Mouse (Mus musculus) retina, embryonic 14.5 days (tissue): ENCODE measurements around the gene Myh3.

Experiments
- DNase-seq: peaks from one replicate; pipeline ENCODE4 v3.0.0-alpha.2; 2015; ENCODE audit warnings: low spot score

Gene Myh3

GRCm38 (mm10) chr11:67078000-67078399 lies at the start of gene Myh3:
Myh3 (plus strand) TSS chr11:67078300.
- DNase-seq = no peak

DNA sequence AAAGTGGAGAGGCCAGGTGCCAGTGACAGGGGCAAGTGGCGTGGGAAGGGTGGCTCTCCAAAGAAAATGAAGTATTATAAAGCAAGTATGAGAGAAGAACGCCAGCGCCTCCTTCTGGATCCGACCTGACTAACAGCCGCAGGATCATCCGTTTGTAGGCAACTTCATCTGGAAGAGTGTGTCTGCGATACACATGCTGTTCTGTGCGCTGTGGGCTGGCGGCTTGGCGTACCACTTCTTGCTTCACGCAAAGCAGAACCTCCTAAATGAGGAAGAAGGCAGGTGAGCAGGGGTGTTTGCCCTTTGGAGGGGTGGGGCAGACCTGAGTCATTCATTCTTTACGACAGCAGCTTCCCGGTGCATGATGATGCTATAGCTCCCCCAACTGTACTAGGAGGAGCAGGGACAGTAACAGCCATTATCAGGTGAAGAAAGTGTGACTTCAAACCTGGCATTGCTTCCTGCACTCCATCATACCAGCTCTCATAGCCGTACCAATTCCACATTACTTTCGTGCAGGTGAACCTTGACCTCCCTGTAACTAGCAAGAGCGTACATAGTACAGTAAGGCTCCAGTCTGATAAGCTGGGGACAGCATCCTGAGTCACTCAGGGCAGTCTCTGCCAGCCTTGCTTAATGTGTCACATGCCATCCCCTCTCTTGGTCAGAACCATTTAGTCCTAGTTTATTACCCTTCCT lies 47.0 kb upstream of the Myh3 start:
- DNase-seq = no peak

- DNase-seq = no peak
Observed at GRCm38 (mm10) chr11:67031603-67031915, 46.5 kb upstream of the Myh3 start.

DNA sequence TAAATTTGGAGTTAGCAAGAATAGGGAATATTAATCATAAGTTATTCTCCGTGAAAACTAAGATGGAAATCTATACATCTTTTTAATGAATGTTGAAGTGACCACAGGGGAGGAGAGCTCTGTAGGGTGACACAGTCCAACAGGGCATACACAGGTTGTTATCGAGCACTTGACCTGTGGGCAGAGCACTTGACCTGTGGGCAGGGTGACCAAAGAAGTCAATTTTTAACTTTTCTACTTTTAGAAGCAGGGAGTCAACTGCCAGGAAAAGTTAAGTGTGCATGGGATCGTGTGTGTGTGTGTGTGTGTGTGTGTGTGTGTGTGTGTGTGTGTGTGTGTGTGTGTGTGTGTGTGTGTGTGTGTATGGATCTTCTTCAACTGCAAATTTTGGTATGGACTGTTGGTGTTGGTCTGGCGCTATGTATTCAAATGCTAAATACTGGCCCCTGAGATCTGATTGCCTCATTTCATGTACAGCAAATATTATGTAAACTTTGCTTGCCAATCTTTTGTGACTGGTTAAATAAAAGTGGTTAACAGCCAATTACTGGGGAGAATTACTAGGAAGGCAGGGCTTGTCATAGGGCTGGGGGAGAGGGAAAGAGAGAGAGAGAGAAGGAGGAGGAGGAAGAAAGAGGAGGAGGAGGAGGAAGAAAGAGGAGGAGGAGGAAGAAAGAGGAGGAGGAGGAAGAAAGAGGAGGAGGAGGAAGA lies 43.2 kb upstream of the Myh3 start:
- no peak for DNase-seq

DNA sequence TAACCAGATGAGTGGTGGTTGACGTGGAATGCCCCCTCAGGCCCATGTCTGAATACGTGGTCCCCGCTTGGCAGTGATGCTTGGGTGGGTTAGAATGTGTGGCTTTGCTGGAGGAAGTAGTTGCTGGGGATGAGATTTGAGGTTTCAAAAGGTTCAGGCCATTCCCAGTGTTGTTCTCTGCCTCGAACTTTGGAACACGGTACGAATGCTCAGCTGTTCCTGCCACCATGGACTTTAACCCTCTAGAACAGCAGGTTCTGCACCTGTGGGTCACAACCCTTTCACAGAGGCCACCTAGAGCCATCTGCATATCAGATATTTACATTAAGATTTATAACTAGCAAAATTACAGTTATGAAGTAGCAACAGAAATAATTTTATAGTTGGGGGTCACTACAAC lies 41.9 kb upstream of the Myh3 start:
- DNase-seq = no peak

GRCm38 (mm10) chr11:67036892-67037291 lies 41.2 kb upstream of the Myh3 start:
- DNase-seq = no peak

DNA sequence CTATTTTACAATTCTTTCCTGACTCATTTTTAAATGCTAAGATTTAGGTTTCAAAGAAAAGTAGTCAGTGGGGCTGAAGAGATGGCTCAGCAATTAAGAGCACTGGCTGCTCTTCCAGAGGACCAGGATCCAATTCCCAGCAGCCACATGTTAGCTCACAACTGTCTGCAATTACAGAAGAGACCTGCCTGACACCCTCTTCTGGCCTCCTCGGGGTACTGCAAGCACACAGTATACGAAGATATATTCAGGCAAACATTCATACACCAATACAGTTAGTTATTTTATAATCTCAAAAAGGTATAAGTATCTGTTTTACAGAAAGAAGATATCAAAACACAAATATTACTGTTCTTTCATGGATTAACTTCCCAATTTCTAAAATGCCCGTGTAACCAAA lies 38.3 kb upstream of the Myh3 start:
- no peak for DNase-seq

GRCm38 (mm10) chr11:67040483-67040882 lies 37.6 kb upstream of the Myh3 start:
- DNase-seq = no peak

DNA sequence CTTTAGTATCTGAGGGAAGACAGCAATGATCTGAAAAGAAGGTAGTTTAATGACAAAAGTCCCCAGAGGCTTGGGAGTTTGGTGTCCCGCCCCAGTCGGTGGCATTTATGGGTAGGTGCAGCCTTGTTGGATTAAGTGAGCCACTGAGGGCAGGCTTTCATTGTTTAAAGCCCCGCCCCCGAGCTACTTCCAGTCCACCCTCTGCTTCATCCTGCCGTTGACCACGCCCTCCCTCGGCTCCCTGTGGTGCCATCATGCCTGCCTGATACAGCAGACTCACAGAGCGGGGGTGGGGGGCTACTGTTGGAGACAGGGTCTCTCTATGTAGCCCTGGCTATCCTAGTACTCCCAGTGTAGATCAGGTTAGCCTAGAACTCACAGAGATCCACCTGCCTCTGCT lies 35.1 kb upstream of the Myh3 start:
- DNase-seq = no peak

GRCm38 (mm10) chr11:67044959-67045358 lies 33.1 kb upstream of the Myh3 start:
- no peak for DNase-seq

DNA sequence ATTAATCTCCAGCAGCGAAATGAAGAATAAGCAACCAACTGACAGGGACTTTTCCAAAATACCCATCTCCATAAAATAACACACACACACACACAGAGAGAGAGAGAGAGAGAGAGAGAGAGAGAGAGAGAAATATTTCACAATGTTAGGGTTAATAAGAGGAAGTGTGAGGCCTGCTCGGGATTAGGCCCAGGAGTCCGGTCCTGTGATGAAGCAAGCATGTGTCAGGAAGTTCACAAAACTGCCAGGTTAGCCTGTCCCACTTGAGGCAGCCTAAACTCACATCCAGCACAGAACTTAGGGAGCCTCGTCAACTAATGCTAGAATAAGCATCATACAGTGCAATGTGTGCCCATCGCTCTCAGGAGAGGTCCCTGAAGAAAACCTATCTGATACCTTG lies 30.9 kb upstream of the Myh3 start:
- no peak for DNase-seq

GRCm38 (mm10) chr11:67048496-67048895 lies 29.6 kb upstream of the Myh3 start:
- DNase-seq = no peak

- no peak for DNase-seq
Observed at GRCm38 (mm10) chr11:67049256-67049655, 28.8 kb upstream of the Myh3 start.

DNA sequence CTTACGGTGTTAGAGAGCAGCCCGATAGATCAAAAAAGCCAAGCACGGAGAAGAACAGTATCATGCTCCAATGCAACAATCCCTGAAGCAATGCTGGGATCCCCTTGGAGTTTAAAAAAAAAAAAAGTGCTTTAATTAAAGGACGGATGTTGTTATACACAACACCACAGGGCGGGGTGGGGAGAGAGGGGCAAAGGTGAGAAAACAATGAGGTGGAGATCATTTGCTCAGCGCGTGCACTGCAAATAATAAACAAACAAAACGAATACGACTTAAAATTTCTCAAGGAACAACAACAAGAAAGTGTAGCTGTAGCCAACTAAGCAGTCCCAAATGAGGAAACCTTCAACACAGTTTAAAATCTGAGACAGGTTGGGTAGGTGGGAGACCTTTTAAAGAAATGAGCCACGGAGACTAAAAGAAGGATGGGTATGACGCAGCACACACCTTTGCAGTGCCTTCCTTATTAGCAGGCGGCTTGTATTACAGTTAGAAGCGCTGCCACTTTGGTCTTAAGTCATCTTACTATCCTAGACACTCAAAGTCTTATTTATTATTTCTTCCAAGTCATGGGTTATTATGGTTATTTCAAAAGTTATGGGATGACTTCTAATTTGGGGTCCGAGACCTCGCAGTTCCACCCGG lies 26.3 kb upstream of the Myh3 start:
- DNase-seq = no peak

DNA sequence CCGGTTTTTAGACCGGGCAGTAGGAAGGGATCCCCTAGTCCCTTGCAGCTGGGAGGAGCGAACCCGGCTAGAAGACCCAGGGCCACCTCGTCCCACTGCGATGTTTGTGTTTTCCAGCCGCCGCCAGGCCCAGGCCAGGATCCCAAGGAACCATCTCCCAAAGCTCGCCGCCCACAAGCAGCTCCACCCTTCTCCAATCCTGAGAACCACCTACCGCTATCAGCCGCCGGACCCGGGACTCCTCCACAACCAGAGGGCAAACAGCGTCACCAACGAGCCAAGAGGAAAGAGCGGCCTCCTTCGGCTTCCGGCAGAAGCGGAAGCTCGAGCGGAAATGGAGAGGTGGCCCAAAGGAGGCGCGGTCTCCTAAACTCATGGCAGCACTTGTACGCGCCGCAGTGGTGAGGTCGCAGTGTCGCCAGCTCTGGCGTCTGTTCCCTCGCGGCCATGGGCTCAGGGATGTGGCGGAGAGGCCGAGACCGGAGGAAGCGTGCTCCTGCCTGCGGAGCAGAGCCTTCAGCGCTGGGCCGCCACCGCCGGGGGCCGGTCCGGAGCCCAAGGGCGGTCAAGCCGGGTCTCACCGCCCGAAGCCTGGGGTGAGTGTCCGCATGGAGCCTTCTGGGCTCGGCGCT lies 25.7 kb upstream of the Myh3 start, which contains the start of the genes Adprm and Sco1:
TSS of gene Adprm (minus strand) at position 274 of the 632 bp plus-strand sequence.
TSS of gene Sco1 (plus strand) at position 350 of the 632 bp plus-strand sequence.
- peak; percentile 88 for DNase-seq

DNA sequence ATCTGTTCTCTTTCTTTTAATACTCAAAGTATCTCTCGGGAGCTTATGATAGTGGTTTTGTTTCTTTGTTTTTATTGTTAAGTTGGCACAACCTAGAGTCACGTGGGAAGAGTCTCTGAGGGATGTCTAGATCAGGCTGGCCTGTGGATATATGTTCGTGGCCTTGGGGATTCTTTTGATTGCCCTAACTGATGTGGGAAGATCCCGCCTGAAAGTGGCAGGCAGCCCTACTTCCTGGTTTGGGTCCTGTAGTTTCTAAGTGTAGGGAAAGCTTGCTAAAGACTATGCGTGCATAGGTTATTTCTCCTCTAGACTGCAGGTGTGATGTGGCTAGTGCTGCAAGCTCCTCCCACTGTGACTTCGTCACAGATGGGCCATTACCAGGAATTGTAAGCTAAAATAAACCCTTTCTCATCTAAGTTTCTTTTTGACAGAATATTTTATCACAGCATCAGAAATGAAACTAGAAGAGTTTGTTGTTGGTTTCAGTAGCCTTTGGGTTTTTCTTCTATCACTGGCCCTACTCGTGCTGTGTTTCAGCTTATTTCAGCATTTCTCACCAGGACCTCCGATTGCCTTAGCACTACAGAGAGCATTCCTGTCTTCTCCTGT lies 23.2 kb upstream of the Myh3 start:
- DNase-seq = no peak

DNA sequence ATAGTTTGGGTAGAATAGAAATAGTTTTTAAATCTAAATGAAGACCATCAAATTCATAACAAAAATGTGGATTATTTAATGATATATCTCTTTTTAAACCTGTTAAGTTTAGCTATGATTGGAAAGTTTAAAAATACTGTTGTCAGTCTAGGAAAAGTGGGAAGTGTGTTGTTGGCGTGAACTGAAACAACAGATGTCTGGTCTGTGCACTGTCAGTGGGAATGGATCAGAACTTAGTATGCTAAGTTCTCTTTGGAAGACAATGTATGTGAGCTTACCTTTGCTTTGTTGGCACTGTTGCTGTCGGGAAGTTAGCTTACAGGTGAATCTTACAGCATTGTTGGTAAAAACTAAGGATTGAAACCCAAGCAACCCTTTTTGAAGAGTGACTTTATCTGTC lies 16.8 kb upstream of the Myh3 start:
- no peak for DNase-seq

- DNase-seq = no peak
Observed at GRCm38 (mm10) chr11:67062726-67063125, 15.4 kb upstream of the Myh3 start.

GRCm38 (mm10) chr11:67067741-67068140 lies 10.4 kb upstream of the Myh3 start:
- no peak for DNase-seq

- DNase-seq = peak; percentile 16
Observed at GRCm38 (mm10) chr11:67072615-67073130, 5.4 kb upstream of the Myh3 start.

- peak; percentile 23 for DNase-seq
Observed at GRCm38 (mm10) chr11:67075036-67075435, 3.1 kb upstream of the Myh3 start.

DNA sequence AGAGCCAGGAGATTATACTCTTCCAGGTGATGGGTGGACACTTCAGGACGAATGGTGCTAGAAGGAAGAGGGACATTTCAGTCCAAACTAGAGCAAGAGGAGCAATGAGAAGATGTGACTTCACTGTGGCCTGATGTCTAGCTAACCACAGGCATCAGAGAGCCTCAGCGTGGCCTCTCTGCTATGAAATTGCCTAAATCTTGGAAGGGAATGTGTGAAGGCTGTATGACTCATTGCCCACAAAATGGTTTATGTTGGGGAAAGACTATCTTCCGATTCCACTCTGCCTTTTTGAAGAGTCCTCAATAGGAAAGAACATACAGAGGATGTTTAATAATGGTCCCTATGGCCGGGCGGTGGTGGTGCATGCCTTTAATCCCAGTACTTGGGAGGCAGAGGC lies 1.3 kb upstream of the Myh3 start:
- no peak for DNase-seq
